Mouse (Mus musculus) testis, adult 2 months (tissue): ENCODE data around the gene Med12l.

Source experiments
- CTCF ChIP-seq: fragments of 200-500 bp; IDR thresholded peaks from 2 replicates; pipeline ENCODE4 v1.5.1; 2012; ENCODE audit warnings: low read depth, mild to moderate bottlenecking, inconsistent platforms, low read length, moderate library complexity; ENCODE audit not compliant: control insufficient read depth, insufficient read depth, insufficient replicate concordance
- POLR2A ChIP-seq: fragments of 200-500 bp; IDR thresholded peaks from 2 replicates; pipeline ENCODE4 v1.6.1; 2012; ENCODE audit warnings: low read depth, mild to moderate bottlenecking, inconsistent platforms, low read length, moderate library complexity; ENCODE audit not compliant: control insufficient read depth

- TF ChIP-seq CTCF (no peak), POLR2A (no peak)
Observed at GRCm38 (mm10) chr3:59293437-59294199, 288.0 kb downstream of the Med12l start.
